Mouse (Mus musculus) cortical plate, adult 2 months (tissue): ENCODE data around the gene Rnf38.

Experiments used
- CTCF ChIP-seq: fragments of 200-500 bp; IDR thresholded peaks from 2 replicates; pipeline ENCODE4 v1.5.1; 2011; ENCODE audit warnings: mild to moderate bottlenecking, control low read depth, low read length; ENCODE audit not compliant: insufficient read depth; ENCODE audit errors: extremely low read depth
- POLR2A ChIP-seq: fragments of 200-500 bp; IDR thresholded peaks from 2 replicates; pipeline ENCODE4 v1.6.1; 2011; ENCODE audit warnings: mild to moderate bottlenecking, low read length, control low read depth; ENCODE audit not compliant: insufficient read depth; ENCODE audit errors: extremely low read depth

DNA sequence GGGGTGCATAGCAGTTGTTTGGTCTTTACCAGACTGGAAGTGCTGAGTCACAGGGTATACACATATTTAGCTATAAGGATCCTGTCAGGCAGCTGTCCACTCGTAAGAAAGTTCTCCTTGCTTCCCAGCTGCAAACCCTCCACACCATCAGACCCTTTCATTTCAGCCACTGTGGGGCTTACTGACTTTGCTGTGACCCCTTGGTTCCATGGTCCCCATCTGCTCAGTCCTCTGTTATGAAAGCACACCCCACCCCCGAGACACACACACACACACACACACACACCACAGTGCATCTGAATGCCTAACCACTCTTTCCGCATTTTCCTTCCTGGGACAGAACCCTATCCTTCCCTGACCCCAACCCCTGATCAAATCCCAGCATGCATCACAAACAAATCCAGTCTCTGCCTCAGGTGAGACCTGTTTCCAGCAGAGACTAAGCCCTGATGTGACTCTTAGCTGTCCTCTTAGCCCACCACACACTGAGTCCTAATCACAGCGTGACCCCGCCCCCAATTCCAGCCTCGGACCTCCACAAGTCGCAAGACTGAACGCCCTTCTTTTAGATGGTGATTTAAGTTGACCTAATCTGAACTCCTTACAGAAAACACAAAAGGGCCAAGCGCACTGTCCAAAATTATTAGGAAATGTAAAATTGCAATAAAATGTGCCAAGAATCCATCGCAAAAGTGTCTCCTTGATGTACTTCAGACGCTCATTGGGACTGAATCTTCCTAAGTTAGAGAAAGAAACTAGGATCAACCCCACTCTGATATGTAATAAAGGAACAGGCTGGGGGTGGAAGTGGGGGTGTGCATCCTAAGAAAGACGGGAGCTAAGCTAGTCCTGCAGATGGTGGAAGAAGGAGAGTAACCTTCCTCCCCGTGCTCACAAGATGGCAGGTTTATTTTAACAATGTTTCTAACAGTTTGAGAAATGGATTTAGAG lies 18.7 kb upstream of the Rnf38 start:
- TF ChIP-seq CTCF (no peak), POLR2A (no peak)
